Mouse (Mus musculus) liver, embryonic 16.5 days (tissue): ENCODE data around the gene Pgp. TPM values are rescaled to one million over a fixed set of nuclear protein-coding genes. Genes with fewer than 3 reads are reported as not detected.

Experiments used
- ATAC-seq: fragments of 200-750 bp; cut with Nextera tagmentation; 2 replicates; pipeline ENCODE4 v1.8.0; 2017; ENCODE audit warnings: low read depth, mild to moderate bottlenecking, moderate number of reproducible peaks, moderate library complexity
- H3K27ac ChIP-seq: fragments of 300-500 bp; sonication (generic); 2 replicates; pipeline ENCODE4 v1.5.1; 2014; ENCODE audit warnings: mild to moderate bottlenecking, low read length
- H3K27me3 ChIP-seq: fragments of 300-500 bp; sonication (generic); 2 replicates; pipeline ENCODE4 v1.6.1; 2014; ENCODE audit warnings: low read depth, low read length, mixed read lengths; ENCODE audit not compliant: control insufficient read depth, insufficient read depth
- H3K36me3 ChIP-seq: fragments of 300-500 bp; sonication (generic); 2 replicates; pipeline ENCODE4 v1.6.1; 2014; ENCODE audit warnings: mild to moderate bottlenecking; ENCODE audit not compliant: control insufficient read depth, insufficient read depth
- H3K4me1 ChIP-seq: fragments of 300-500 bp; sonication (generic); 2 replicates; pipeline ENCODE4 v1.6.1; 2014; ENCODE audit warnings: low read depth, low read length, mixed read lengths; ENCODE audit not compliant: control insufficient read depth
- H3K4me2 ChIP-seq: fragments of 300-500 bp; sonication (generic); 2 replicates; pipeline ENCODE4 v1.6.1; 2014; ENCODE audit warnings: low read depth, low read length, mixed read lengths
- H3K4me3 ChIP-seq: fragments of 300-500 bp; sonication (generic); 2 replicates; pipeline ENCODE4 v1.5.1; 2014; ENCODE audit warnings: low read depth, mild to moderate bottlenecking, low read length
- H3K9ac ChIP-seq: fragments of 300-500 bp; sonication (generic); 2 replicates; pipeline ENCODE4 v1.6.1; 2014; ENCODE audit warnings: low read depth, low read length
- H3K9me3 ChIP-seq: fragments of 300-500 bp; sonication (generic); replicated peaks from 2 replicates; pipeline ENCODE4 v1.6.1; 2016; ENCODE audit warnings: low read length; ENCODE audit not compliant: control insufficient read depth
- WGBS: fragments of 180-500 bp; shearing (Covaris S2); extraction: QIAGEN DNeasy Blood & Tissue Kit; methylation state at CpG from one replicate; pipeline ENCODE4 v1.1.7; 2014; ENCODE audit not compliant: insufficient replicate concordance; 5-methylcytosine and 5-hydroxymethylcytosine counted together
- polyA plus RNA-seq: library from polyadenylated mRNA; unstranded; fragments of >200 nt; fragmentation: Nextera tagmentation; extraction: Ambion mirVana; gene quantifications from 2 replicates; pipeline ENCODE4 v1.2.1, GENCODE M21; 2015

Pgp gene
- polyA plus RNA-seq, 1 experiment from 2014 or later: 49.0 TPM

- WGBS: 80% methylated on average over 5 of the region's 5 CpGs
- Histone ChIP-seq H3K27me3 (no peaks in the 10 kb centered on the region), H3K4me3 (no peak overlapping the region), H3K9ac (no peak overlapping the region), H3K27ac (no peak overlapping the region), H3K4me1 (no peaks in the 10 kb centered on the region), H3K36me3 (peaks cover 22% of the 10 kb centered on the region), H3K4me2 (no peak overlapping the region), H3K9me3 (no peaks in the 10 kb centered on the region)
- no peak for ATAC-seq
These were observed 33.2 kb upstream of the Pgp start for GRCm38 (mm10) chr17:24437016-24437415.

DNA sequence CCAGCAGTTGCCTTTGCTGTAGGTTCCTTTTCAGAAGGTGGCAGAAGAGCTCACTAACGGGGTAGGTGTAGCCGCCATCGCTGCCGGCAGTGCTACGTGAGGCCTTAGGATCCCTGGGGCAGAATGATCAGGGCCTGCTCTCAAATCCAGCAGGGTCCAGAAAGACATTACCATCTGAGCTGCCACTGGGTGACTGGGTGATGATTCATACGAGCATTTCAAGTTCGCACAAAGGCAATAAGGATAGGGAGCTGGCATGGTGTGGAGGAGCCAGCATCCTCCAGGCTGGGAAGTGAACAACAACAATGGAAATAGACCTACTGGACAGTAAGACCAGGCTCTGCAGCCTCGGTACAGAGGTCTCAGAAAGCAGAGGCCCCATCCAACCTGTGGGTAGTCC lies 29.8 kb upstream of the Pgp start:
- no peak overlapping the region for H3K4me3 ChIP-seq
- 86% methylated on average over 8 of the region's 8 CpGs for WGBS
- H3K9me3 ChIP-seq: no peaks in the 10 kb centered on the region
- no peak overlapping the region for H3K4me2 ChIP-seq
- H3K4me1 ChIP-seq: no peaks in the 10 kb centered on the region
- peaks cover 40% of the 10 kb centered on the region for H3K36me3 ChIP-seq
- H3K9ac ChIP-seq: no peak overlapping the region
- no peak overlapping the region for H3K27ac ChIP-seq
- no peak for ATAC-seq
- H3K27me3 ChIP-seq: no peaks in the 10 kb centered on the region

- no peak overlapping the region for H3K9ac ChIP-seq
- no peak overlapping the region for H3K27ac ChIP-seq
- H3K27me3 ChIP-seq: no peaks in the 10 kb centered on the region
- WGBS: 21% methylated on average over 2 of the region's 2 CpGs
- H3K4me1 ChIP-seq: no peaks in the 10 kb centered on the region
- peaks cover 45% of the 10 kb centered on the region for H3K36me3 ChIP-seq
- no peak for ATAC-seq
- H3K4me2 ChIP-seq: no peak overlapping the region
- no peak overlapping the region for H3K4me3 ChIP-seq
- no peaks in the 10 kb centered on the region for H3K9me3 ChIP-seq
These were observed 29.0 kb upstream of the Pgp start for GRCm38 (mm10) chr17:24441148-24441547.

DNA sequence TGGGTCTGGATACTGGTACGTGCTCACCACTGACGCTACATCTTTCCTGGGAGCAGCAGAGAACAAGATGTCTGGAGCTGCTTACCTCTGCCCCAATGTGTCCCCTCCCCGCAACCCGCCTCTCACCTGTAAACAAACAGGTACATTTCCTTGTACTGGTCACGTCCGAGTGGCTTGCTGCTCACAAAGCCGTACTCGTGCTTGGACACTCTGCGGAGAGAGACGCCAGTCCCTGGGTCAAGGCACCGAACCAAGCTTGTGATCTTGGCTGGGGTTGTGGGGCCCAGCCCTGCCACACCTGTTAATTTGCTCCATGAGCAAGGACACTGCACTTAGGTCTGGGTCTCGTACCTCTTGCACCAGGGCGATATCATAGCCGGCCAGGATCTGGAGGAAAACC lies 28.1 kb upstream of the Pgp start:
- H3K4me3 ChIP-seq: no peak overlapping the region

GRCm38 (mm10) chr17:24442632-24443155 lies 27.5 kb upstream of the Pgp start, which contains the start of gene Dnase1l2:
Dnase1l2 (minus strand) TSS chr17:24443105.
- H3K9ac ChIP-seq: no peak within 1 kb of the TSS
- H3K36me3 ChIP-seq: peaks cover 46% of the 10 kb centered on the region
- H3K9me3 ChIP-seq: no peaks in the 10 kb centered on the region
- no peak within 1 kb of the TSS for H3K4me3 ChIP-seq
- WGBS: 70% methylated on average over 7 of the region's 7 CpGs
- no peak within 1 kb of the TSS for H3K4me2 ChIP-seq
- H3K27ac ChIP-seq: no peak within 1 kb of the TSS
- H3K4me1 ChIP-seq: no peaks in the 10 kb centered on the region
- no peak for ATAC-seq
- no peaks in the 10 kb centered on the region for H3K27me3 ChIP-seq

More for the DNA sequence above, 28.1 kb upstream of the Pgp start:
- H3K4me2 ChIP-seq: no peak overlapping the region
- no peak overlapping the region for H3K9ac ChIP-seq
- no peaks in the 10 kb centered on the region for H3K4me1 ChIP-seq
- ATAC-seq: no peak
- WGBS: 84% methylated on average over 14 of the region's 14 CpGs
- peaks cover 46% of the 10 kb centered on the region for H3K36me3 ChIP-seq
- no peak overlapping the region for H3K27ac ChIP-seq
- no peaks in the 10 kb centered on the region for H3K27me3 ChIP-seq
- no peaks in the 10 kb centered on the region for H3K9me3 ChIP-seq

GRCm38 (mm10) chr17:24443409-24443808 lies 26.8 kb upstream of the Pgp start:
- Histone ChIP-seq H3K27ac (no peak overlapping the region), H3K4me2 (no peak overlapping the region), H3K4me1 (no peaks in the 10 kb centered on the region), H3K27me3 (no peaks in the 10 kb centered on the region), H3K36me3 (peaks cover 46% of the 10 kb centered on the region), H3K9ac (no peak overlapping the region), H3K4me3 (no peak overlapping the region), H3K9me3 (no peaks in the 10 kb centered on the region)
- WGBS: 82% methylated on average over 4 of the region's 4 CpGs
- no peak for ATAC-seq

GRCm38 (mm10) chr17:24446590-24446989 lies 23.6 kb upstream of the Pgp start:
- Histone ChIP-seq H3K36me3 (peaks cover 41% of the 10 kb centered on the region), H3K9me3 (no peaks in the 10 kb centered on the region), H3K27me3 (no peaks in the 10 kb centered on the region), H3K4me2 (no peak overlapping the region), H3K27ac (no peak overlapping the region), H3K4me1 (no peaks in the 10 kb centered on the region), H3K4me3 (no peak overlapping the region), H3K9ac (no peak overlapping the region)
- 87% methylated on average over 8 of the region's 8 CpGs for WGBS
- no peak for ATAC-seq

DNA sequence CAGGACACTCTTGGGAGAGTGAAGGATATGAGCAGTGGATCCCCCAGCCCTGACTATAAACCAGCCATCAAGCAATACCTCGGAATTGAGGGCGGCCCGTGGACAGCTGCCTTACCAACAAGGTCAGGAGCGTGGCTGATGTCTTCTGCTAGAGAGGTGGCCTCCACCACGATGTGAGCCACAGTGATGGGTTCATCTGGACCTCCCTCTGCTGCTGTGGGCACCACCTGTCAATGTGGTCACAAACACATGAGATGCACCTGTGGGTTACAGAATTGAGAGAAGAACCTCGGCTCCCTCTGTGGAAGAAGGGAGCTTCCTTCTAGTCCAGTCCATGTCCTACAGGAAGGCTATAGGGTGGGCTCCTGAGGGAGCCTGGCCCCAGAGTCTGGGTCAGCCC lies 20.7 kb upstream of the Pgp start:
- Histone ChIP-seq H3K9me3 (no peaks in the 10 kb centered on the region), H3K4me3 (no peak overlapping the region), H3K4me2 (no peak overlapping the region), H3K9ac (no peak overlapping the region), H3K36me3 (peaks cover 31% of the 10 kb centered on the region), H3K27me3 (no peaks in the 10 kb centered on the region), H3K4me1 (peaks cover 16% of the 10 kb centered on the region), H3K27ac (no peak overlapping the region)
- no peak for ATAC-seq
- 79% methylated on average over 6 of the region's 6 CpGs for WGBS

- ATAC-seq: no peak
- peaks cover 21% of the 10 kb centered on the region for H3K4me1 ChIP-seq
These were observed 19.0 kb upstream of the Pgp start for GRCm38 (mm10) chr17:24451220-24451619.

More at GRCm38 (mm10) chr17:24451220-24451619, 19.0 kb upstream of the Pgp start:
- 83% methylated on average over 6 of the region's 6 CpGs for WGBS
- H3K9me3 ChIP-seq: no peaks in the 10 kb centered on the region
- H3K27ac ChIP-seq: no peak overlapping the region
- no peak overlapping the region for H3K9ac ChIP-seq
- H3K4me3 ChIP-seq: no peak overlapping the region
- H3K36me3 ChIP-seq: peaks cover 16% of the 10 kb centered on the region
- H3K27me3 ChIP-seq: no peaks in the 10 kb centered on the region
- H3K4me2 ChIP-seq: no peak overlapping the region
